Mouse (Mus musculus): Measurements from ENCODE around the gene Vcp. TPM values are rescaled to one million over a fixed set of nuclear protein-coding genes. Genes with fewer than 3 reads are reported as not detected.

Vcp gene
- total RNA-seq, 2 experiments from 2014 or later: 267 to 341 TPM

GRCm38 (mm10) chr4:42978062-42978461 lies 22.2 kb downstream of the Vcp start:
- no peak for DNase-seq (ENCODE audit: low spot score in 2 of 2)

GRCm38 (mm10) chr4:42973868-42974267 lies 26.4 kb downstream of the Vcp start:
- DNase-seq (ENCODE audit: low spot score in 2 of 2): no peak

- DNase-seq (ENCODE audit: low spot score in 2 of 2): no peak
These were observed 27.4 kb downstream of the Vcp start for GRCm38 (mm10) chr4:42972952-42973351.

GRCm38 (mm10) chr4:42969304-42969703 lies 31.0 kb downstream of the Vcp start, which contains the start of gene 1700022I11Rik:
TSS of gene 1700022I11Rik (plus strand) at chr4:42969604.
- DNase-seq (ENCODE audit: low spot score in 2 of 2): no peak

GRCm38 (mm10) chr4:42965039-42965719 lies 35.1 kb downstream of the Vcp start:
- DNase-seq (ENCODE audit: low spot score in 2 of 2): no peak

GRCm38 (mm10) chr4:42963480-42963879 lies 36.8 kb downstream of the Vcp start:
- DNase-seq (ENCODE audit: low spot score in 2 of 2): no peak

- peak; percentile 42 to 61 for DNase-seq (ENCODE audit: low spot score in 2 of 2)
These were observed 38.7 kb downstream of the Vcp start for GRCm38 (mm10) chr4:42961592-42961991.

- no peak for DNase-seq (ENCODE audit: low spot score in 2 of 2)
These were observed 40.9 kb downstream of the Vcp start for GRCm38 (mm10) chr4:42959382-42959781.

GRCm38 (mm10) chr4:42958942-42959341 lies 41.4 kb downstream of the Vcp start:
- DNase-seq (ENCODE audit: low spot score in 2 of 2): no peak

GRCm38 (mm10) chr4:42957979-42958378 lies 42.3 kb downstream of the Vcp start:
- no peak for DNase-seq (ENCODE audit: low spot score in 2 of 2)

- no peak for DNase-seq (ENCODE audit: low spot score in 2 of 2)
These were observed 43.0 kb downstream of the Vcp start for GRCm38 (mm10) chr4:42957306-42957705.

- no peak for DNase-seq (ENCODE audit: low spot score in 2 of 2)
These were observed 43.7 kb downstream of the Vcp start for GRCm38 (mm10) chr4:42956581-42956980.

GRCm38 (mm10) chr4:42955200-42955599 lies 45.1 kb downstream of the Vcp start:
- no peak for DNase-seq (ENCODE audit: low spot score in 2 of 2)

- peak; percentile 68 to 77 for DNase-seq (ENCODE audit: low spot score in 2 of 2)
These were observed 46.0 kb downstream of the Vcp start for GRCm38 (mm10) chr4:42954297-42954696.

- DNase-seq (ENCODE audit: low spot score in 2 of 2): no peak
These were observed 46.7 kb downstream of the Vcp start for GRCm38 (mm10) chr4:42953435-42954094.

GRCm38 (mm10) chr4:42952563-42952962 lies 47.7 kb downstream of the Vcp start:
- DNase-seq (ENCODE audit: low spot score in 2 of 2): no peak

- no peak for DNase-seq (ENCODE audit: low spot score in 2 of 2)
These were observed 48.8 kb downstream of the Vcp start for GRCm38 (mm10) chr4:42951206-42952195.

- DNase-seq (ENCODE audit: low spot score in 2 of 2): peak; percentile 80 to 85
These were observed 50.2 kb downstream of the Vcp start for GRCm38 (mm10) chr4:42950065-42950558.

GRCm38 (mm10) chr4:42949676-42950051 lies 50.6 kb downstream of the Vcp start, which contains the start of gene Dnajb5:
TSS of gene Dnajb5 (plus strand) at chr4:42949814.
- DNase-seq (ENCODE audit: low spot score in 2 of 2): peak; percentile 97

- no peak for DNase-seq (ENCODE audit: low spot score in 2 of 2)
These were observed 51.1 kb downstream of the Vcp start for GRCm38 (mm10) chr4:42949051-42949675.

- DNase-seq (ENCODE audit: low spot score in 2 of 2): no peak
These were observed 51.8 kb downstream of the Vcp start for GRCm38 (mm10) chr4:42948527-42948926.

Measured in adrenal gland, adult 18-20 months (tissue).